Mouse (Mus musculus) v-Abl transformed pro-B cells (cell line): ENCODE results near the gene Gm21188.
"Not testable (repeated sequence)": the region's sequence is repeated elsewhere in the genome, so short reads cannot be mapped to it uniquely, and the experiment has no call there.

Experiments
- in situ Hi-C, 2 experiments: fragments of 400-800 bp; cut with MboI; formaldehyde crosslinking; loops; one replicate each; pipeline ENCODE4 v1.15.1; 2025; ENCODE audit not compliant: unreplicated experiment in 2 of 2

The Gm21188 gene

GRCm38 (mm10) chr13:120027368-120027767 is 24.6 kb downstream of the Gm21188 start:
- in situ Hi-C loops, result not testable (repeated sequence)

DNA sequence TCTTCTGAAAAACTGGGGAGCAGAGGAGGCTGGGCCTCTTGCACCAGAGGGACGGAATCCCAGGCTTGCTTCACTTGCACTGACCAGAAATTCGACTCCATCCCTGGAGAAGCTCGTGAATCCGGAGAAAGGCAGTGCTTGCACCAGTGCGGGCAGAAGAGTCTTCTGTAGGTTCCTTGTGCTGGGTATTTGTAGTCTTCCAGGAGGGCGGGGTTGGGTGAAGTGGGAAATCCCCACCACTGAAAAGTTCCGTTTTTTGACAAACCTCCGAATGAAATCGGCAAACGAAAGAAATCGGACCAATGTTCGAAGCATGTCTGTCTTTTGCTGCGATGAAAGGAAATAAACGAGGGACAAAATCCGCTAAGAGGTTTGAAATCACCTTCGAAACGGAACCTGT is 25.1 kb downstream of the Gm21188 start, which contains the start of gene Gm36079:
Gene Gm36079, minus strand, starts transcription at position 101 of the 400 bp plus-strand sequence.
- in situ Hi-C loops, result not testable (repeated sequence)

- in situ Hi-C loops, result not testable (repeated sequence)
Measured at GRCm38 (mm10) chr13:120026373-120026772, 25.6 kb downstream of the Gm21188 start.

DNA sequence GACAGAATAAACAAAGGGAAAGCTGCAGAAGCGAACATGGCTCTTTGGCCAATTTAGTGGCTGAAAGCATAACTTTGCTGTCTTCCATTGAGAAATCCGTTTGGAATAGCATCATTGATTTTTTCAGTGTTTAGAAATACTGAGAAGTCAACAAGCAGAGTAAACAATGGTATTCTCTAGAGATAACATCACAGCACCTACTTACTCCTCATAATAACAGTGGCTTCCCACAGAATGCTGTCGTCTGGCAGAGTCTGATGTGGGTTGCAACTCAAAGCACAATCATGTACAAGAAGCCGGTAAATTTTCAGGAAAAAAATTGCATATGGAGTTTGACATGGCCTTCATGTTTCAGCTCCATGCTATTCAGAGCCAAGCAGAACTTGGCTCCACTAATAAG is 26.4 kb downstream of the Gm21188 start:
- in situ Hi-C loops, result not testable (repeated sequence)

- in situ Hi-C loops, result not testable (repeated sequence)
Measured at GRCm38 (mm10) chr13:120025004-120025403, 27.0 kb downstream of the Gm21188 start.

GRCm38 (mm10) chr13:120024581-120024980 is 27.4 kb downstream of the Gm21188 start:
- in situ Hi-C loops, result not testable (repeated sequence)

GRCm38 (mm10) chr13:120021477-120021876 is 30.5 kb downstream of the Gm21188 start:
- in situ Hi-C loops, result not testable (repeated sequence)

- in situ Hi-C loops, result not testable (repeated sequence)
Measured at GRCm38 (mm10) chr13:120015348-120016007, 36.5 kb downstream of the Gm21188 start.

DNA sequence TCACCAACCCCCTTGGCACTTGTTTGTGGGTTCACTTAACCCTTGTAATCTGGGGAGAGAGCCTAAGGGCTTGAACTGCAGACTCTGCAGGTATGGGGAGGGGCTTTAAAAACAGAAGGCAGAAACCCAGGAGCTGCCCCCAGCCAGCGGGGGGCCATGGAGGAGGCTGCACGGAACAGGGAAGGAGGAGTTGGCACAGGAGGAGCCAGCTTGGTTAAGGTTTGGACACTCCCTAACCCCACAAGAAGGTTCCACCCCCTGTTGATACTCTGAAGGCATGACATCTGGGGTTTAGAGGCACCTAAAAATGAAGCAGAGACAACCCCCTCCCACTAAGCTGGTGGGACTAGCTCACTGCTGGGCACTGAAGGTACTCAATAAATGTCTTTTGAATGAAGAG is 38.0 kb downstream of the Gm21188 start:
- in situ Hi-C loops, result not testable (repeated sequence)

DNA sequence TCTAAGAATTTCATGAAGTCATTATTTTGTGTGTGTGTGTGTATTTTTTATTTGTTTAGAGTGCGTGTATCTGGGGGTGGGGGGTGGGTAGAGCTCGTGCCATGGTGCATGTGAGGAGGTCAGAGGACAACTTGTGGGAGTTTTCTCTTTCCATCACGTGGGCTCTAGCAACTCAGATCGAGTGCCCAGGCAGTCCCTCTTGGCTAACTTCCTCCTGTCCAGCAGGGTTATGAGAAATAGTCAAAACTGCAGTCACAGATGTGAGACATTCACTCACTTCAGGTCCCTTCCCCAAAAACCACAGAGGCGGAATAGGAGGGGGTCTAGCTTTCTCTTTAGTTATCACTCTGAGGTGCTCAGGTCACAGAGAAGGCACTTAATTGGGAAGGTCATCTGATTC is 38.5 kb downstream of the Gm21188 start:
- in situ Hi-C loops, result not testable (repeated sequence)

- in situ Hi-C loops, result not testable (repeated sequence)
Measured at GRCm38 (mm10) chr13:120010068-120010467, 41.9 kb downstream of the Gm21188 start.

- in situ Hi-C loops, result not testable (repeated sequence)
Measured at GRCm38 (mm10) chr13:119999215-119999614, 52.8 kb downstream of the Gm21188 start.

- in situ Hi-C loops, result not testable (repeated sequence)
Measured at GRCm38 (mm10) chr13:119998442-119999086, 53.4 kb downstream of the Gm21188 start.

GRCm38 (mm10) chr13:119991917-119992496 is 60.0 kb downstream of the Gm21188 start:
- in situ Hi-C loops, result not testable (repeated sequence)

- in situ Hi-C loops, result not testable (repeated sequence)
Measured at GRCm38 (mm10) chr13:119991264-119991663, 60.7 kb downstream of the Gm21188 start.
